Mouse (Mus musculus) erythroblast, embryonic 14.5 days (primary cell): ENCODE measurements around the gene Pecam1.

Source experiments
- GATA1 ChIP-seq: IDR thresholded peaks from 2 replicates; pipeline ENCODE4 v1.6.1; 2012; ENCODE audit warnings: low read length, inconsistent platforms, mixed read lengths
- TAL1 ChIP-seq: IDR thresholded peaks from 3 replicates; pipeline ENCODE4 v1.6.1; 2012; ENCODE audit warnings: low read length, inconsistent platforms, mixed read lengths

- TF ChIP-seq GATA1 (no peak), TAL1 (no peak)
Measured at GRCm38 (mm10) chr11:106766611-106767162, 16.3 kb upstream of the Pecam1 start.
